Mouse (Mus musculus) heart, adult 10 weeks (tissue): Measurements from ENCODE around the gene Sart3. TPM values are rescaled to one million over a fixed set of nuclear protein-coding genes. Genes with fewer than 3 reads are reported as not detected.

Experiments used
- polyA plus RNA-seq: library from polyadenylated mRNA; stranded (reverse); fragments of 350-450 nt; fragmentation: Illumina TruSeq; extraction: RNeasy Lipid Tissue Mini Kit (QIAGEN cat#74804); gene quantifications from one replicate; pipeline ENCODE4 v1.2.3, GENCODE M21; 2014; ENCODE audit warnings: low read depth, low replicate concordance

Gene Sart3
- polyA plus RNA-seq, result 11.7 TPM

GRCm38 (mm10) chr5:113772450-113772895 is at the start of gene Sart3, which contains the start of gene Iscu:
TSS of gene Sart3 (minus strand) at chr5:113772510.
TSS of gene Iscu (plus strand) at chr5:113772748.

GRCm38 (mm10) chr5:113800280-113800679 is 28.0 kb upstream of the Sart3 start, which contains the start of gene Tmem119:
TSS of gene Tmem119 (minus strand) at chr5:113800516.

GRCm38 (mm10) chr5:113735345-113736112 is 36.8 kb downstream of the Sart3 start, which contains the start of gene Ficd:
TSS of gene Ficd (plus strand) at chr5:113735803.

GRCm38 (mm10) chr5:113724446-113724845 is 47.9 kb downstream of the Sart3 start, which contains the start of gene 1700069L16Rik:
TSS of gene 1700069L16Rik (minus strand) at chr5:113724772.

Other genes with a start within 250 kb of the Sart3 start
- gene Cmklr1, start 122.1 kb downstream of the Sart3 start, polyA plus RNA-seq, result 14.2 TPM
- gene 1700069L16Rik, start 47.7 kb downstream of the Sart3 start, polyA plus RNA-seq, result not detected
- 8.0 TPM for gene Ficd, start 36.7 kb downstream of the Sart3 start, polyA plus RNA-seq
- 187 TPM for gene Iscu, start 238 bp upstream of the Sart3 start, polyA plus RNA-seq
- gene Tmem119, start 28.0 kb upstream of the Sart3 start, polyA plus RNA-seq, result 10.8 TPM
- 3.2 TPM for gene Selplg, start 60.1 kb upstream of the Sart3 start, polyA plus RNA-seq
- 20.3 TPM for gene Coro1c, start 136.2 kb upstream of the Sart3 start, polyA plus RNA-seq
- gene Ssh1, start 221.4 kb upstream of the Sart3 start, polyA plus RNA-seq, result 4.8 TPM
- not detected for gene Dao, start 231.2 kb upstream of the Sart3 start, polyA plus RNA-seq